Mouse (Mus musculus) limb, embryonic 12.5 days (tissue): ENCODE data around the gene Selenoo. TPM values are rescaled to one million over a fixed set of nuclear protein-coding genes. Genes with fewer than 3 reads are reported as not detected.

ENCODE experiments used
- ATAC-seq: fragments of 200-750 bp; cut with Nextera tagmentation; 2 replicates; pipeline ENCODE4 v1.8.0; 2017; ENCODE audit warnings: low read depth, moderate TSS enrichment; ENCODE audit not compliant: insufficient number of reproducible peaks, insufficient read depth, low FRiP score, low TSS enrichment
- H3K27ac ChIP-seq: fragments of 300-500 bp; sonication (generic); 2 replicates; pipeline ENCODE4 v1.5.1; 2016; ENCODE audit warnings: mild to moderate bottlenecking, moderate library complexity
- H3K27me3 ChIP-seq: fragments of 300-500 bp; sonication (generic); 2 replicates; pipeline ENCODE4 v1.6.1; 2016; ENCODE audit warnings: mild to moderate bottlenecking, moderate library complexity
- H3K36me3 ChIP-seq: fragments of 300-500 bp; sonication (generic); 2 replicates; pipeline ENCODE4 v1.6.1; 2016; ENCODE audit warnings: mild to moderate bottlenecking, moderate library complexity
- H3K4me1 ChIP-seq: fragments of 300-500 bp; sonication (generic); replicated peaks from 2 replicates; pipeline ENCODE4 v1.6.1; 2016
- H3K4me2 ChIP-seq: fragments of 300-500 bp; sonication (generic); 2 replicates; pipeline ENCODE4 v1.6.1; 2016; ENCODE audit warnings: mild to moderate bottlenecking, moderate library complexity
- H3K4me3 ChIP-seq: fragments of 300-500 bp; sonication (generic); replicated peaks from 2 replicates; pipeline ENCODE4 v1.5.1; 2016; ENCODE audit warnings: mild to moderate bottlenecking
- H3K9ac ChIP-seq: fragments of 300-500 bp; sonication (generic); replicated peaks from 2 replicates; pipeline ENCODE4 v1.6.1; 2016; ENCODE audit warnings: mild to moderate bottlenecking, moderate library complexity
- H3K9me3 ChIP-seq: fragments of 300-500 bp; sonication (generic); 2 replicates; pipeline ENCODE4 v1.6.1; 2016; ENCODE audit warnings: mild to moderate bottlenecking, moderate library complexity
- WGBS: fragments of 180-500 bp; shearing (Covaris S2); methylation state at CpG from one replicate; pipeline ENCODE4 v1.1.7; 2016; 5-methylcytosine and 5-hydroxymethylcytosine counted together
- polyA plus RNA-seq: library from polyadenylated mRNA; unstranded; fragments of >200 nt; fragmentation: Nextera tagmentation; extraction: Ambion mirVana; gene quantifications from 2 replicates; pipeline ENCODE4 v1.2.1, GENCODE M21; 2016

Selenoo gene
- polyA plus RNA-seq, 1 experiment from 2014 or later, result 21.1 TPM

- H3K27ac ChIP-seq, result no peak overlapping the region
- WGBS, result 87% methylated on average over 10 of the region's 10 CpGs
- no peak overlapping the region for H3K9ac ChIP-seq
- no peaks in the 10 kb centered on the region for H3K27me3 ChIP-seq
- no peaks in the 10 kb centered on the region for H3K4me1 ChIP-seq
- peaks cover 100% of the 10 kb centered on the region for H3K36me3 ChIP-seq
- ATAC-seq, result no peak
- no peak overlapping the region for H3K4me2 ChIP-seq
- no peaks in the 10 kb centered on the region for H3K9me3 ChIP-seq
- no peak overlapping the region for H3K4me3 ChIP-seq
Measured at GRCm38 (mm10) chr15:89103921-89104320, 15.0 kb downstream of the Selenoo start.

GRCm38 (mm10) chr15:89104425-89104824 lies 15.5 kb downstream of the Selenoo start:
- Histone ChIP-seq H3K9me3 (no peaks in the 10 kb centered on the region), H3K4me1 (no peaks in the 10 kb centered on the region), H3K27ac (no peak overlapping the region), H3K27me3 (no peaks in the 10 kb centered on the region), H3K9ac (no peak overlapping the region), H3K36me3 (peaks cover 100% of the 10 kb centered on the region), H3K4me2 (no peak overlapping the region), H3K4me3 (no peak overlapping the region)
- WGBS, result 98% methylated on average over 8 of the region's 8 CpGs
- ATAC-seq, result no peak

GRCm38 (mm10) chr15:89106073-89106472 lies 17.2 kb downstream of the Selenoo start:
- Histone ChIP-seq H3K27me3 (no peaks in the 10 kb centered on the region), H3K9ac (no peak overlapping the region), H3K9me3 (no peaks in the 10 kb centered on the region), H3K4me3 (no peak overlapping the region), H3K4me2 (no peak overlapping the region), H3K4me1 (no peaks in the 10 kb centered on the region), H3K27ac (no peak overlapping the region), H3K36me3 (peaks cover 100% of the 10 kb centered on the region)
- no peak for ATAC-seq
- 90% methylated on average over 13 of the region's 13 CpGs for WGBS

GRCm38 (mm10) chr15:89106976-89107375 lies 18.1 kb downstream of the Selenoo start:
- no peaks in the 10 kb centered on the region for H3K4me1 ChIP-seq
- no peaks in the 10 kb centered on the region for H3K9me3 ChIP-seq
- no peak overlapping the region for H3K27ac ChIP-seq
- no peak overlapping the region for H3K9ac ChIP-seq
- H3K27me3 ChIP-seq, result no peaks in the 10 kb centered on the region
- no peak overlapping the region for H3K4me3 ChIP-seq
- 92% methylated on average over 1 of the region's 1 CpGs for WGBS
- H3K4me2 ChIP-seq, result no peak overlapping the region
- no peak for ATAC-seq
- H3K36me3 ChIP-seq, result peaks cover 100% of the 10 kb centered on the region

GRCm38 (mm10) chr15:89110147-89110546 lies 21.3 kb downstream of the Selenoo start:
- WGBS, result 88% methylated on average over 9 of the region's 9 CpGs
- Histone ChIP-seq H3K4me2 (no peak overlapping the region), H3K36me3 (peaks cover 94% of the 10 kb centered on the region), H3K4me3 (no peak overlapping the region), H3K27me3 (no peaks in the 10 kb centered on the region), H3K27ac (no peak overlapping the region), H3K9ac (no peak overlapping the region), H3K9me3 (no peaks in the 10 kb centered on the region), H3K4me1 (no peaks in the 10 kb centered on the region)
- ATAC-seq, result no peak

GRCm38 (mm10) chr15:89118007-89118406 lies 29.1 kb downstream of the Selenoo start:
- Histone ChIP-seq H3K4me1 (peaks cover 26% of the 10 kb centered on the region), H3K27ac (no peak overlapping the region), H3K36me3 (peaks cover 71% of the 10 kb centered on the region), H3K9me3 (no peaks in the 10 kb centered on the region), H3K4me3 (no peak overlapping the region), H3K27me3 (no peaks in the 10 kb centered on the region), H3K4me2 (no peak overlapping the region), H3K9ac (no peak overlapping the region)
- no peak for ATAC-seq

- Histone ChIP-seq H3K27ac (peak within 1 kb of the TSS; percentile 81), H3K4me1 (peaks cover 40% of the 10 kb centered on the region), H3K4me2 (peak within 1 kb of the TSS; percentile 96), H3K9ac (peak within 1 kb of the TSS; percentile 72), H3K9me3 (no peaks in the 10 kb centered on the region), H3K4me3 (peak within 1 kb of the TSS; percentile 79), H3K27me3 (no peaks in the 10 kb centered on the region), H3K36me3 (peaks cover 28% of the 10 kb centered on the region)
- WGBS, result under 1% methylated on average over 47 of the region's 47 CpGs
- ATAC-seq, result peak; percentile 54
Measured at GRCm38 (mm10) chr15:89122649-89123366, 33.9 kb downstream of the Selenoo start, which contains the start of gene Tubgcp6. Gene Tubgcp6 (minus strand): TSS chr15:89123112.

- H3K4me1 ChIP-seq, result peaks cover 44% of the 10 kb centered on the region
- H3K9ac ChIP-seq, result peak overlapping the region; percentile 72
- no peaks in the 10 kb centered on the region for H3K27me3 ChIP-seq
- peak overlapping the region; percentile 96 for H3K4me2 ChIP-seq
- peaks cover 20% of the 10 kb centered on the region for H3K36me3 ChIP-seq
- peak overlapping the region; percentile 81 for H3K27ac ChIP-seq
- 30% methylated on average over 11 of the region's 11 CpGs for WGBS
- no peak for ATAC-seq
- H3K4me3 ChIP-seq, result peak overlapping the region; percentile 79
- H3K9me3 ChIP-seq, result no peaks in the 10 kb centered on the region
Measured at GRCm38 (mm10) chr15:89123595-89123994, 34.7 kb downstream of the Selenoo start.

- no peaks in the 10 kb centered on the region for H3K9me3 ChIP-seq
- peaks cover 48% of the 10 kb centered on the region for H3K4me1 ChIP-seq
- no peak for ATAC-seq
- WGBS, result 89% methylated on average over 3 of the region's 3 CpGs
- H3K4me2 ChIP-seq, result no peak overlapping the region
- no peaks in the 10 kb centered on the region for H3K27me3 ChIP-seq
- H3K9ac ChIP-seq, result no peak overlapping the region
- H3K27ac ChIP-seq, result no peak overlapping the region
- peaks cover 15% of the 10 kb centered on the region for H3K36me3 ChIP-seq
- H3K4me3 ChIP-seq, result no peak overlapping the region
Measured at GRCm38 (mm10) chr15:89124312-89124711, 35.4 kb downstream of the Selenoo start.

GRCm38 (mm10) chr15:89125351-89125750 lies 36.5 kb downstream of the Selenoo start:
- peaks cover 5% of the 10 kb centered on the region for H3K36me3 ChIP-seq
- H3K4me3 ChIP-seq, result no peak overlapping the region
- no peak overlapping the region for H3K4me2 ChIP-seq
- no peaks in the 10 kb centered on the region for H3K27me3 ChIP-seq
- ATAC-seq, result no peak
- no peaks in the 10 kb centered on the region for H3K9me3 ChIP-seq
- 90% methylated on average over 9 of the region's 9 CpGs for WGBS
- peaks cover 44% of the 10 kb centered on the region for H3K4me1 ChIP-seq
- H3K9ac ChIP-seq, result no peak overlapping the region
- no peak overlapping the region for H3K27ac ChIP-seq

GRCm38 (mm10) chr15:89126622-89127021 lies 37.7 kb downstream of the Selenoo start:
- Histone ChIP-seq H3K36me3 (0 out of 2 replicates have a peak, but pooled peaks cover 2% of the 10 kb centered on the region), H3K4me2 (no peak overlapping the region), H3K27me3 (no peaks in the 10 kb centered on the region), H3K9me3 (no peaks in the 10 kb centered on the region), H3K27ac (no peak overlapping the region), H3K4me1 (peaks cover 31% of the 10 kb centered on the region), H3K9ac (no peak overlapping the region), H3K4me3 (no peak overlapping the region)
- ATAC-seq, result no peak
- 87% methylated on average over 8 of the region's 8 CpGs for WGBS
